ENCODE assay signal across 10 mouse cellular contexts in genomic region chr11:46313851-46314250, GRCm38 (mm10). TPM values are rescaled to one million over a fixed set of nuclear protein-coding genes. Genes with fewer than 3 reads are reported as not detected.
DNase-seq lines count a peak whose midpoint lies in the region; ATAC-seq lines count a peak whose summit lies in the region.
"Had no signal": no experiment of that assay in that cellular context is flagged by ENCODE, and none has a peak within 500 bp of the region (broad histone marks: within the 10 kb centered on the region; RNA-seq: fewer than 3 reads in every experiment).

No protein-coding gene starts in this region.

- peaks cover 2% of the 10 kb centered on the region; the same call in 1 of the 2 replicates for H3K4me1 ChIP-seq in hindbrain, embryonic 11.5 days (replicated peaks; ENCODE audit: control insufficient read depth, insufficient read depth, low read length)

- intact Hi-C loops in left cerebral cortex, postnatal 14 days (cut with DNase I), result loop anchor here (5.0 kb wide), 1 partner anchor 118 kb away; no protein-coding TSS in a partner anchor

- H3K36me3 ChIP-seq in hindbrain, embryonic 11.5 days (ENCODE audit: control insufficient read depth, insufficient read depth, low read length), result no peaks in the 10 kb centered on the region
- H3K36me3 ChIP-seq: heart, embryonic 12.5 days; limb, embryonic 12.5 days had no signal

- no peak overlapping the region for H3K4me3 ChIP-seq in hindbrain, embryonic 11.5 days (ENCODE audit: low read depth, low read length)
- H3K4me3 ChIP-seq: heart, embryonic 12.5 days; limb, embryonic 12.5 days had no signal

- ATAC-seq in hindbrain, embryonic 11.5 days (ENCODE audit: low FRiP score), result no peak

- WGBS in hindbrain, embryonic 11.5 days, result 86% methylated on average over 6 of the region's 6 CpGs

- peak; percentile 44 for DNase-seq in cerebellum, adult 9-10 months
- no peak for DNase-seq in cerebellum, adult 8-10 months
- DNase-seq in thymus, postnatal 14 days, result peak; percentile 39
- DNase-seq in thymus, adult 18-20 months, result no peak
- DNase-seq in left cerebral cortex, postnatal 14 days (ENCODE audit: low spot score in 2 of 2), result peak; percentile 69 to 86
- DNase-seq in telencephalon, adult 2 months (ENCODE audit: low read depth, low spot score), result peak; percentile 94
- DNase-seq in hindbrain, embryonic 11.5 days (ENCODE audit: low spot score), result no peak
- DNase-seq in cerebellum, postnatal 36 days, result no peak

- no peak overlapping the region for H3K9ac ChIP-seq in hindbrain, embryonic 11.5 days (ENCODE audit: low read depth, low read length)
- H3K9ac ChIP-seq: heart, embryonic 12.5 days; limb, embryonic 12.5 days had no signal

- no peak overlapping the region for H3K27ac ChIP-seq in hindbrain, embryonic 11.5 days (ENCODE audit: low read depth, low read length)
- H3K27ac ChIP-seq: limb, embryonic 12.5 days had no signal

- no peaks in the 10 kb centered on the region for H3K9me3 ChIP-seq in hindbrain, embryonic 11.5 days (ENCODE audit: control insufficient read depth, low read length)
- H3K9me3 ChIP-seq: heart, embryonic 12.5 days; limb, embryonic 12.5 days had no signal

- H3K27me3 ChIP-seq in hindbrain, embryonic 11.5 days (ENCODE audit: control insufficient read depth, insufficient read depth, low read length), result no peaks in the 10 kb centered on the region

- no peak overlapping the region for H3K4me2 ChIP-seq in hindbrain, embryonic 11.5 days (replicated peaks; ENCODE audit: low read depth, low read length)
- H3K4me2 ChIP-seq: heart, embryonic 12.5 days; limb, embryonic 12.5 days had no signal

RNA-seq across cellular contexts. Expression of gene Cyfip2, which starts 1.2 kb away (rescaled TPM):
- 100 to 1,000 TPM; 378 to 408 TPM for total RNA-seq in left cerebral cortex, postnatal 14 days (2021)
- polyA plus RNA-seq in hindbrain, embryonic 11.5 days (2014; fragmentation: Nextera tagmentation; extraction: Ambion mirVana), result 56.7 and 60.0 TPM in 2 replicates

Comparison
In these comparisons a context has a peak if more than half of its experiments do, and no peak if none do; other contexts are left out.
1. DNase-seq: peak in cerebellum, adult 9-10 months (single experiment), thymus, postnatal 14 days (single experiment), left cerebral cortex, postnatal 14 days (2 of 2) and telencephalon, adult 2 months (single experiment); none in cerebellum, adult 8-10 months (single experiment), thymus, adult 18-20 months (0 of 2), hindbrain, embryonic 11.5 days (single experiment) and cerebellum, postnatal 36 days (0 of 2).